Mouse (Mus musculus): Measurements from ENCODE around the gene Glb1. TPM values are rescaled to one million over a fixed set of nuclear protein-coding genes. Genes with fewer than 3 reads are reported as not detected.
"Not testable (repeated sequence)": the region's sequence is repeated elsewhere in the genome, so short reads cannot be mapped to it uniquely, and the experiment has no call there.

Gene Glb1
- polyA plus RNA-seq, 1 experiment from 2014 or later = 51.7 TPM

- WGBS = 2% methylated on average over 66 of the region's 96 CpGs
- peak within 1 kb of the TSS; percentile 72 for H3K4me3 ChIP-seq (ENCODE audit: low read length)
- peak; percentile 88 for ATAC-seq (ENCODE audit: low read depth)
- peak within 1 kb of the TSS; percentile 77 for H3K27ac ChIP-seq (ENCODE audit: low read length)
- H3K27me3 ChIP-seq (ENCODE audit: control insufficient read depth, insufficient read depth, low read depth, low read length) = no peaks in the 10 kb centered on the region
- H3K4me2 ChIP-seq (ENCODE audit: low read depth, low read length) = peak within 1 kb of the TSS; percentile 59
- H3K9me3 ChIP-seq (ENCODE audit: control insufficient read depth, low read length) = no peaks in the 10 kb centered on the region
- peak within 1 kb of the TSS; percentile 86 for H3K9ac ChIP-seq (ENCODE audit: low read length)
- peaks cover 24% of the 10 kb centered on the region for H3K4me1 ChIP-seq (replicated peaks; ENCODE audit: control insufficient read depth, insufficient read depth, low read length)
- H3K36me3 ChIP-seq (ENCODE audit: control insufficient read depth, insufficient read depth, low read length) = no peaks in the 10 kb centered on the region; the same call in 1 of the 2 replicates
Observed at GRCm38 (mm10) chr9:114389905-114390748, 10.7 kb upstream of the Glb1 start, which contains the start of gene Crtap. TSS of gene Crtap (minus strand) at chr9:114390675.

DNA sequence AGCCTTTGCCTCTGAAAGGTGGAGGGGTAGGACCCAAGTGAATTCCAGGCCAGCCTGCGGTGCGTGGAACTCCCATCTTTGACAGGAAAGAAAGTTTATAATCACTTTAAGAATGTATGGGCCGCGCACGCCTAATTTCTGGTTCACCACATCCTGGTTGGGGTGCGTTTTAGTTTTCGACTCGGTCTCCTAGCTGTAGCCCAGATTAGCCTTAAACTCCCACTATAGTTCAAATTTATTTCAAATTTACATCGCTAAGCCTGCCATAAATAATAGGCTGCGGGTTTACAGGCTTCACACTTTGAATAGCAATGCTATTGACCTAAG, 10.2 kb upstream of the Glb1 start:
- 4% methylated on average over 10 of the region's 10 CpGs for WGBS
- H3K4me2 ChIP-seq (ENCODE audit: low read depth, low read length) = peak overlapping the region; percentile 59
- H3K36me3 ChIP-seq (ENCODE audit: control insufficient read depth, insufficient read depth, low read length) = no peaks in the 10 kb centered on the region; the same call in 1 of the 2 replicates
- peak overlapping the region; percentile 86 for H3K9ac ChIP-seq (ENCODE audit: low read length)
- peaks cover 24% of the 10 kb centered on the region for H3K4me1 ChIP-seq (replicated peaks; ENCODE audit: control insufficient read depth, insufficient read depth, low read length)
- ATAC-seq (ENCODE audit: low read depth) = no peak
- H3K27ac ChIP-seq (ENCODE audit: low read length) = no peak overlapping the region
- H3K4me3 ChIP-seq (ENCODE audit: low read length) = peak overlapping the region; percentile 72
- H3K27me3 ChIP-seq (ENCODE audit: control insufficient read depth, insufficient read depth, low read depth, low read length) = no peaks in the 10 kb centered on the region
- H3K9me3 ChIP-seq (ENCODE audit: control insufficient read depth, low read length) = no peaks in the 10 kb centered on the region

- H3K9me3 ChIP-seq (ENCODE audit: control insufficient read depth, low read length); H3K9ac ChIP-seq (ENCODE audit: low read length); H3K4me3 ChIP-seq (ENCODE audit: low read length); ATAC-seq (ENCODE audit: low read depth); H3K27me3 ChIP-seq (ENCODE audit: control insufficient read depth, insufficient read depth, low read depth, low read length); H3K27ac ChIP-seq (ENCODE audit: low read length); H3K36me3 ChIP-seq (ENCODE audit: control insufficient read depth, insufficient read depth, low read length); H3K4me2 ChIP-seq (ENCODE audit: low read depth, low read length): not testable (repeated sequence)
- H3K4me1 ChIP-seq (replicated peaks; ENCODE audit: control insufficient read depth, insufficient read depth, low read length) = peaks cover 11% of the 10 kb centered on the region
- 55% methylated on average over 6 of the region's 6 CpGs for WGBS
Observed at GRCm38 (mm10) chr9:114394136-114394535, 6.7 kb upstream of the Glb1 start.

GRCm38 (mm10) chr9:114394677-114395076, 6.2 kb upstream of the Glb1 start:
- H3K27ac ChIP-seq (ENCODE audit: low read length) = no peak overlapping the region
- no peak overlapping the region for H3K4me3 ChIP-seq (ENCODE audit: low read length)
- ATAC-seq (ENCODE audit: low read depth) = peak; percentile 16; the same call in 1 of the 2 replicates
- H3K27me3 ChIP-seq (ENCODE audit: control insufficient read depth, insufficient read depth, low read depth, low read length) = no peaks in the 10 kb centered on the region
- H3K4me1 ChIP-seq (replicated peaks; ENCODE audit: control insufficient read depth, insufficient read depth, low read length) = peaks cover 6% of the 10 kb centered on the region; the same call in 1 of the 2 replicates
- H3K9ac ChIP-seq (ENCODE audit: low read length) = no peak overlapping the region
- no peaks in the 10 kb centered on the region for H3K36me3 ChIP-seq (ENCODE audit: control insufficient read depth, insufficient read depth, low read length)
- 40% methylated on average over 8 of the region's 8 CpGs for WGBS
- no peaks in the 10 kb centered on the region for H3K9me3 ChIP-seq (ENCODE audit: control insufficient read depth, low read length)
- no peak overlapping the region for H3K4me2 ChIP-seq (ENCODE audit: low read depth, low read length)

DNA sequence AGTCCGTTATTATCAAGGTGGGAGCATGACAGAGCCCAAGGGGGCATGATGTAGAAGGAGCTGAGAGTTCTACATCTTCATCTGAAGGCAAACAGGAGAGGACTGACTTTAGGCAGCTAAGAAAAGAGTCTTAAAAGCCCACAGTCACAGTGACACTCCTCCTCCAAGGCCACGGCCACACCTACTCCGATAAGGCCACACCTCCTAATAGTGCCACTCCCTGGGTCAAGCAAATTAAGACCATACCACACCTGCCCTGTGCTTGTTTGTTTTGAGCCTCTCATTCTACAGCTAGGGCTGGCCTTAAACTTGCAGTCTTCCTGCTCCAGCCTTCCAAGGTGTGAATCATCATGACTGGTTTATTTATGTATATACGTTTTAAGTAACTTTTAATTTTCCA, 5.6 kb upstream of the Glb1 start:
- ATAC-seq (ENCODE audit: low read depth) = no peak
- Histone ChIP-seq H3K36me3 (ENCODE audit: control insufficient read depth, insufficient read depth, low read length) (no peaks in the 10 kb centered on the region), H3K4me3 (ENCODE audit: low read length) (no peak overlapping the region), H3K4me1 (replicated peaks; ENCODE audit: control insufficient read depth, insufficient read depth, low read length) (peaks cover 5% of the 10 kb centered on the region; the same call in 1 of the 2 replicates), H3K9ac (ENCODE audit: low read length) (no peak overlapping the region), H3K9me3 (ENCODE audit: control insufficient read depth, low read length) (no peaks in the 10 kb centered on the region), H3K4me2 (ENCODE audit: low read depth, low read length) (no peak overlapping the region), H3K27me3 (ENCODE audit: control insufficient read depth, insufficient read depth, low read depth, low read length) (no peaks in the 10 kb centered on the region), H3K27ac (ENCODE audit: low read length) (no peak overlapping the region)
- 82% methylated on average over 4 of the region's 4 CpGs for WGBS

GRCm38 (mm10) chr9:114399680-114400079, 1.2 kb upstream of the Glb1 start:
- H3K27me3 ChIP-seq (ENCODE audit: control insufficient read depth, insufficient read depth, low read depth, low read length) = no peaks in the 10 kb centered on the region
- WGBS = 88% methylated on average over 12 of the region's 12 CpGs

GRCm38 (mm10) chr9:114400588-114400948, 308 bp upstream of the Glb1 start:
- Histone ChIP-seq H3K9ac (ENCODE audit: low read length) (peak overlapping the region; percentile 86), H3K9me3 (ENCODE audit: control insufficient read depth, low read length) (peaks cover 7% of the 10 kb centered on the region; the same call in 1 of the 2 replicates), H3K4me1 (replicated peaks; ENCODE audit: control insufficient read depth, insufficient read depth, low read length) (peaks cover 11% of the 10 kb centered on the region), H3K27me3 (ENCODE audit: control insufficient read depth, insufficient read depth, low read depth, low read length) (no peaks in the 10 kb centered on the region), H3K27ac (ENCODE audit: low read length) (peak overlapping the region; percentile 86), H3K36me3 (ENCODE audit: control insufficient read depth, insufficient read depth, low read length) (peaks cover 17% of the 10 kb centered on the region), H3K4me3 (ENCODE audit: low read length) (peak overlapping the region; percentile 64), H3K4me2 (ENCODE audit: low read depth, low read length) (peak overlapping the region; percentile 90)
- WGBS = 20% methylated on average over 5 of the region's 5 CpGs
- no peak for ATAC-seq (ENCODE audit: low read depth)

More at GRCm38 (mm10) chr9:114399680-114400079, 1.2 kb upstream of the Glb1 start:
- Histone ChIP-seq H3K36me3 (ENCODE audit: control insufficient read depth, insufficient read depth, low read length) (peaks cover 8% of the 10 kb centered on the region), H3K4me2 (ENCODE audit: low read depth, low read length) (no peak overlapping the region), H3K4me1 (replicated peaks; ENCODE audit: control insufficient read depth, insufficient read depth, low read length) (peaks cover 11% of the 10 kb centered on the region), H3K9me3 (ENCODE audit: control insufficient read depth, low read length) (peaks cover under 1% of the 10 kb centered on the region; the same call in 1 of the 2 replicates), H3K4me3 (ENCODE audit: low read length) (no peak overlapping the region), H3K27ac (ENCODE audit: low read length) (no peak overlapping the region), H3K9ac (ENCODE audit: low read length) (no peak overlapping the region)
- ATAC-seq (ENCODE audit: low read depth) = no peak

DNA sequence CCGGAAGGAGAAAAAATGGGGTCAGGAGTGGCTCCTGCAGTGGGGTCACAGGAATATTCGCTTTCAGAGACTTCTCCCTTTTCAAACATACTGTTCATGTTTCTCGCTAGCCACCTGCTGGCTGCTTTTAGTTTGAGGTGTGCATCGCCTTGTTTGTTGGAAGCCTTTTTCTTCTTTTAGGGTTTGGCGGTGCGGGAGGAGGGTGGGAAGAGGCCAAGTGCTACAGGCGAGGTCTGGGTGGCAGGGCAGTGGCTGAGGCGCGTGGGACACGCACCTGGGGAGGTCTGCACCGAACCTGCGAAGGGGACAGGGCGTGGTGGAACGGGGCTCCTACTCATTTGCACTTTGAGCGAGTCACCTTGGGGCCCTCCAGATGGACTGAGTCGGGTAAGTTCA, 807 bp downstream of the Glb1 start:
- Histone ChIP-seq H3K4me1 (replicated peaks; ENCODE audit: control insufficient read depth, insufficient read depth, low read length) (peaks cover 11% of the 10 kb centered on the region), H3K4me2 (ENCODE audit: low read depth, low read length) (peak overlapping the region; percentile 90), H3K36me3 (ENCODE audit: control insufficient read depth, insufficient read depth, low read length) (peaks cover 20% of the 10 kb centered on the region), H3K9ac (ENCODE audit: low read length) (peak overlapping the region; percentile 86), H3K4me3 (ENCODE audit: low read length) (peak overlapping the region; percentile 64), H3K27ac (ENCODE audit: low read length) (peak overlapping the region; percentile 86), H3K9me3 (ENCODE audit: control insufficient read depth, low read length) (peaks cover 7% of the 10 kb centered on the region; the same call in 1 of the 2 replicates), H3K27me3 (ENCODE audit: control insufficient read depth, insufficient read depth, low read depth, low read length) (no peaks in the 10 kb centered on the region)
- 1% methylated on average over 16 of the region's 16 CpGs for WGBS
- no peak for ATAC-seq (ENCODE audit: low read depth)

- no peaks in the 10 kb centered on the region for H3K4me1 ChIP-seq (replicated peaks; ENCODE audit: control insufficient read depth, insufficient read depth, low read length)
Observed at GRCm38 (mm10) chr9:114407676-114408075, 6.8 kb downstream of the Glb1 start.

More at GRCm38 (mm10) chr9:114407676-114408075, 6.8 kb downstream of the Glb1 start:
- WGBS = 93% methylated on average over 2 of the region's 2 CpGs
- Histone ChIP-seq H3K4me2 (ENCODE audit: low read depth, low read length) (no peak overlapping the region), H3K27ac (ENCODE audit: low read length) (no peak overlapping the region), H3K9me3 (ENCODE audit: control insufficient read depth, low read length) (peaks cover 7% of the 10 kb centered on the region; the same call in 1 of the 2 replicates), H3K9ac (ENCODE audit: low read length) (no peak overlapping the region), H3K27me3 (ENCODE audit: control insufficient read depth, insufficient read depth, low read depth, low read length) (no peaks in the 10 kb centered on the region), H3K4me3 (ENCODE audit: low read length) (no peak overlapping the region), H3K36me3 (ENCODE audit: control insufficient read depth, insufficient read depth, low read length) (peaks cover 41% of the 10 kb centered on the region)
- ATAC-seq (ENCODE audit: low read depth) = no peak
